Mouse (Mus musculus): ENCODE results near the gene Cped1. TPM values are rescaled to one million over a fixed set of nuclear protein-coding genes. Genes with fewer than 3 reads are reported as not detected.

The Cped1 gene
- polyA plus RNA-seq, 1 experiment: 0.79 TPM

- H3K36me3 ChIP-seq (ENCODE audit: control insufficient read depth, insufficient read depth): no peaks in the 10 kb centered on the region
- H3K4me3 ChIP-seq: no peak overlapping the region
- no peak overlapping the region for H3ac ChIP-seq (ENCODE audit: control insufficient read depth, insufficient read length)
- H3K4me2 ChIP-seq (ENCODE audit: low read depth): peak overlapping the region; percentile 55
- no peaks in the 10 kb centered on the region for H3K79me2 ChIP-seq (ENCODE audit: control insufficient read depth, insufficient read depth)
- no peaks in the 10 kb centered on the region for H3K27me3 ChIP-seq (ENCODE audit: control insufficient read depth, insufficient read depth, insufficient read length)
- TF ChIP-seq TCF3 (IDR thresholded peaks at IDR 0.05; ENCODE audit: insufficient read length, low read depth): no peak
- peak; percentile 58; the same call in 1 of the 2 replicates for TF ChIP-seq CEBPB (IDR thresholded peaks at IDR 0.05; ENCODE audit: insufficient read depth, poor library complexity, severe bottlenecking)
Observed at GRCm38 (mm10) chr6:22212158-22212557, 226.4 kb downstream of the Cped1 start.

- no peak for TF ChIP-seq CEBPB (IDR thresholded peaks at IDR 0.05; ENCODE audit: insufficient read depth, poor library complexity, severe bottlenecking)
- TF ChIP-seq POLR2AphosphoS2 (IDR thresholded peaks at IDR 0.05; ENCODE audit: insufficient read length, low read depth): no peak
- TF ChIP-seq SRF (IDR thresholded peaks at IDR 0.05; ENCODE audit: control insufficient read depth, insufficient read length, low read depth): no peak
- no peak for TF ChIP-seq POLR2A (IDR thresholded peaks at IDR 0.05; ENCODE audit: insufficient read length, low read depth)
- no peak for TF ChIP-seq MAX (IDR thresholded peaks at IDR 0.05; ENCODE audit: low read depth)
- TF ChIP-seq TCF3 (IDR thresholded peaks at IDR 0.05; ENCODE audit: insufficient read length, low read depth): no peak
- TF ChIP-seq MYOG (IDR thresholded peaks at IDR 0.05; ENCODE audit: control insufficient read depth in 1 of 3, insufficient read depth in 1 of 3, insufficient read length in 2 of 3, low read depth in 2 of 3): peak in 1 of 3 experiments; percentile 47
- TF ChIP-seq MYOD1 (IDR thresholded peaks at IDR 0.05; ENCODE audit: control insufficient read depth in 1 of 3, insufficient read length in 2 of 3, low read depth in 2 of 3): peak in 2 of 3 experiments; percentile 73 to 82
- TF ChIP-seq USF1 (IDR thresholded peaks at IDR 0.05; ENCODE audit: low read depth): no peak
- no peaks in the 10 kb centered on the region for H3K27me3 ChIP-seq (ENCODE audit: control insufficient read depth, insufficient read depth, insufficient read length)
- no peaks in the 10 kb centered on the region for H3K36me3 ChIP-seq (ENCODE audit: control insufficient read depth, insufficient read depth)
- H3K79me2 ChIP-seq (ENCODE audit: control insufficient read depth, insufficient read depth): no peaks in the 10 kb centered on the region
- H3K4me3 ChIP-seq: no peak overlapping the region
- H3K4me2 ChIP-seq (ENCODE audit: low read depth): peak overlapping the region; percentile 25
- no peak overlapping the region for H3ac ChIP-seq (ENCODE audit: control insufficient read depth, insufficient read length)
Observed at GRCm38 (mm10) chr6:22213187-22213586, 227.5 kb downstream of the Cped1 start.

- no peaks in the 10 kb centered on the region for H3K79me2 ChIP-seq (ENCODE audit: control insufficient read depth, insufficient read depth)
- H3K27me3 ChIP-seq (ENCODE audit: control insufficient read depth, insufficient read depth, insufficient read length): no peaks in the 10 kb centered on the region
- no peaks in the 10 kb centered on the region for H3K36me3 ChIP-seq (ENCODE audit: control insufficient read depth, insufficient read depth)
- peak overlapping the region; percentile 25 for H3K4me2 ChIP-seq (ENCODE audit: low read depth)
- no peak overlapping the region for H3ac ChIP-seq (ENCODE audit: control insufficient read depth, insufficient read length)
- TF ChIP-seq TCF3 (IDR thresholded peaks at IDR 0.05; ENCODE audit: insufficient read length, low read depth) (no peak), E2F4 (IDR thresholded peaks at IDR 0.05; ENCODE audit: insufficient read depth) (no peak), POLR2A (IDR thresholded peaks at IDR 0.05; ENCODE audit: insufficient read length, low read depth) (no peak), CEBPB (IDR thresholded peaks at IDR 0.05; ENCODE audit: insufficient read depth, poor library complexity, severe bottlenecking) (no peak), MYOD1 (IDR thresholded peaks at IDR 0.05; ENCODE audit: control insufficient read depth in 1 of 3, insufficient read length in 2 of 3, low read depth in 2 of 3) (no peak), SRF (IDR thresholded peaks at IDR 0.05; ENCODE audit: control insufficient read depth, insufficient read length, low read depth) (no peak), MYOG (IDR thresholded peaks at IDR 0.05; ENCODE audit: control insufficient read depth in 1 of 3, insufficient read depth in 1 of 3, insufficient read length in 2 of 3, low read depth in 2 of 3) (no peak), TCF12 (IDR thresholded peaks at IDR 0.05; ENCODE audit: insufficient read depth, poor library complexity, severe bottlenecking) (no peak), POLR2AphosphoS2 (IDR thresholded peaks at IDR 0.05; ENCODE audit: insufficient read length, low read depth) (no peak), REST (IDR thresholded peaks at IDR 0.05; ENCODE audit: insufficient read depth, insufficient read length) (no peak), USF1 (IDR thresholded peaks at IDR 0.05; ENCODE audit: low read depth) (no peak), MAX (IDR thresholded peaks at IDR 0.05; ENCODE audit: low read depth) (no peak)
- H3K4me3 ChIP-seq: no peak overlapping the region
Observed at GRCm38 (mm10) chr6:22213813-22214212, 228.1 kb downstream of the Cped1 start.

- H3K79me2 ChIP-seq (ENCODE audit: control insufficient read depth, insufficient read depth): no peaks in the 10 kb centered on the region
- no peak overlapping the region for H3K4me3 ChIP-seq
- no peaks in the 10 kb centered on the region for H3K36me3 ChIP-seq (ENCODE audit: control insufficient read depth, insufficient read depth)
- no peak overlapping the region for H3K4me2 ChIP-seq (ENCODE audit: low read depth)
- H3K27me3 ChIP-seq (ENCODE audit: control insufficient read depth, insufficient read depth, insufficient read length): no peaks in the 10 kb centered on the region
- no peak overlapping the region for H3ac ChIP-seq (ENCODE audit: control insufficient read depth, insufficient read length)
- TF ChIP-seq REST (IDR thresholded peaks at IDR 0.05; ENCODE audit: insufficient read depth, insufficient read length): no peak
- no peak for TF ChIP-seq TCF3 (IDR thresholded peaks at IDR 0.05; ENCODE audit: insufficient read length, low read depth)
Observed at GRCm38 (mm10) chr6:22214665-22215064, 228.9 kb downstream of the Cped1 start.

- no peaks in the 10 kb centered on the region for H3K79me2 ChIP-seq (ENCODE audit: control insufficient read depth, insufficient read depth)
- H3K4me2 ChIP-seq (ENCODE audit: low read depth): peak overlapping the region; percentile 81
- H3ac ChIP-seq (ENCODE audit: control insufficient read depth, insufficient read length): no peak overlapping the region
- no peak for TF ChIP-seq E2F4 (IDR thresholded peaks at IDR 0.05; ENCODE audit: insufficient read depth)
- TF ChIP-seq REST (IDR thresholded peaks at IDR 0.05; ENCODE audit: insufficient read depth, insufficient read length): no peak
- no peak for TF ChIP-seq POLR2AphosphoS2 (IDR thresholded peaks at IDR 0.05; ENCODE audit: insufficient read length, low read depth)
- no peak for TF ChIP-seq CEBPB (IDR thresholded peaks at IDR 0.05; ENCODE audit: insufficient read depth, poor library complexity, severe bottlenecking)
- TF ChIP-seq SRF (IDR thresholded peaks at IDR 0.05; ENCODE audit: control insufficient read depth, insufficient read length, low read depth): no peak
- no peak for TF ChIP-seq USF1 (IDR thresholded peaks at IDR 0.05; ENCODE audit: low read depth)
- peak; percentile 6 for TF ChIP-seq TCF3 (IDR thresholded peaks at IDR 0.05; ENCODE audit: insufficient read length, low read depth)
- peak; percentile 36 to 89 (median 63) for TF ChIP-seq MYOG (IDR thresholded peaks at IDR 0.05; ENCODE audit: control insufficient read depth in 1 of 3, insufficient read depth in 1 of 3, insufficient read length in 2 of 3, low read depth in 2 of 3)
- peak; percentile 22 for TF ChIP-seq POLR2A (IDR thresholded peaks at IDR 0.05; ENCODE audit: insufficient read length, low read depth)
- TF ChIP-seq MAX (IDR thresholded peaks at IDR 0.05; ENCODE audit: low read depth): no peak
- TF ChIP-seq TCF12 (IDR thresholded peaks at IDR 0.05; ENCODE audit: insufficient read depth, poor library complexity, severe bottlenecking): no peak
- TF ChIP-seq MYOD1 (IDR thresholded peaks at IDR 0.05; ENCODE audit: control insufficient read depth in 1 of 3, insufficient read length in 2 of 3, low read depth in 2 of 3): peak in 2 of 3 experiments; percentile 41 to 74
- H3K4me3 ChIP-seq: peak overlapping the region; percentile 1
- H3K36me3 ChIP-seq (ENCODE audit: control insufficient read depth, insufficient read depth): no peaks in the 10 kb centered on the region
- H3K27me3 ChIP-seq (ENCODE audit: control insufficient read depth, insufficient read depth, insufficient read length): no peaks in the 10 kb centered on the region
Observed at GRCm38 (mm10) chr6:22216276-22216973, 230.7 kb downstream of the Cped1 start.
